Mouse (Mus musculus): ENCODE data around the gene Smim6.

GRCm38 (mm10) chr11:115876438-115876837 is 35.4 kb upstream of the Smim6 start:
- no peak for TF ChIP-seq ZC3H11A (IDR thresholded peaks at IDR 0.05; ENCODE audit: borderline replicate concordance, low read depth, low read length)
- TF ChIP-seq ZNF384 (IDR thresholded peaks at IDR 0.05; ENCODE audit: low read depth, low read length): no peak
- TF ChIP-seq MAFK (IDR thresholded peaks at IDR 0.05; ENCODE audit: insufficient read depth, low read depth, low read length): no peak
- no peak for TF ChIP-seq HCFC1 (IDR thresholded peaks at IDR 0.05; ENCODE audit: borderline replicate concordance, insufficient read depth, low read length)
